Mouse (Mus musculus) cerebellum, adult (tissue): Measurements from ENCODE around the gene Cadps.

Experiments
- ATAC-seq: cut with Nextera tagmentation; 2 replicates; pipeline ENCODE4 v1.9.2; 2017; ENCODE audit warnings: mild to moderate bottlenecking, moderate library complexity, mixed read lengths; ENCODE audit not compliant: insufficient number of reproducible peaks, low FRiP score, low TSS enrichment

Gene Cadps

GRCm38 (mm10) chr14:12404724-12405123 lies 418.2 kb downstream of the Cadps start:
- no peak for ATAC-seq

DNA sequence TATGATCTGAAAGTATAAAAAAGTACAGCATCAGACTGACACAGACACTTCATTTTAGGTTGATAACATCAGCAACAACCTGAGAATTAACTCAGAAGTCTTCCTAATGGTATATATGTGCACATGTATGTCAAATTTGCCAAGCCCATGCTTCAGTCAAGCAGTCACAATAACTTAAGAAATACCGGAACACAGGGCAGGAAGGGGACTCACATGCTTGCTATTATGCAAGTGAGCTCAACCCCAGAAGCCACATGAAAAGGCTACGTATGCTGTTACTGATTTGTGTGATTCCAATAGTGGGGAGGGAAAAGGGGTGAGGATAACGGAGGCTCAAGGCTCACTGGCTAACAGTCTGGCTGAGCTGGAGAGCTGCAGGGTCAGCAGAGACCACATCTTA lies 418.8 kb downstream of the Cadps start:
- ATAC-seq = no peak

GRCm38 (mm10) chr14:12400116-12400515 lies 422.8 kb downstream of the Cadps start:
- no peak for ATAC-seq

DNA sequence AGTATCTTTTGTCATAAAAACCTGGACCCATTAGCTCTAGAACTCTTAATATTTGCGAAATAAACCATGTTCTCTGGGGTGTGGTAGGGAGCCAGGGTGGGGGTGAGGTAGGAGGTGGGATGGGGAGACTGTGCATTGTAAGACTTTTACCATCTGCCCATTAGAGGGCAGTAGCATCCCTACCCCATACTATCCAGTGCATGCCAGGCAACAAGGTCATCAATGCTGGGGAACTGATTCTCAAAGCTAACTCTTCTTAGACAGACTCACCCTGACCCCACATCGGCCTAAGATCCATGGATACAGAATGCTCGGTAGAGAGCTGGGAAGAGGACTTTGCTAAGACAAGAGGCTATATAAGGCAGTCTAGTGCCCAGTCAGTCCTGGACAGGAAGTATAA lies 425.3 kb downstream of the Cadps start:
- ATAC-seq = no peak

- ATAC-seq = no peak
These were observed 428.6 kb downstream of the Cadps start for GRCm38 (mm10) chr14:12394318-12394717.

- ATAC-seq = peak; percentile 67
These were observed 429.5 kb downstream of the Cadps start for GRCm38 (mm10) chr14:12393271-12393861.

- ATAC-seq = no peak
These were observed 431.7 kb downstream of the Cadps start for GRCm38 (mm10) chr14:12391167-12391566.

DNA sequence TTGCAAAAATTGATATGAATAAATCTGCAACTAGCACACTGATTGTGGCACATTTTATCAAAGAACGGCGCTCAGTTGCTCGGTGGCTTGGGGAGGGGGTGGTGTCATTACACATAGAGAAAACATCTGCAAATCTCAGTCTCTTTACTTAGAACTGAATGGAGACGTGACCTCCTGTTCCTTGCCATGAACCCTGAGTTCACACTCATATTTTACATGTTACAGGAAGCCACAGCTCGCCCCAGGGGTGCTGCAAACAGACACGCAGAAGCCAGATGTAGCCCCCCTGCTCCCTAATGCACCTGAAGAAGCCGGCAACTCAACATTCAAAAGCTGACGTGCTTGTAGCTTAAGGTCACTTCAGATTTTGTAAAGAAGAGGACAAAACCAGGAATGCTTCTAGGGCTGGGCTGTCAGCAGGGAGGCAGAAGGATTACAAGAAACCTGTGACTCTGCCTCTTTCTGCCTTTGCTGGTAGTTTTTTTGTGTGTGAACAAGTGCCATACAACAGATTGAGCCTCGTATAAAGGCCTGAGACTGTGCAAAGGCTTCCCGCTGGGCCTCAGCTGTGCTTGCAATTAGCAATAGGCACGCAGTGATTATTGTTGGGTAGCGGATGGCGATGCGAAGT lies 434.0 kb downstream of the Cadps start:
- ATAC-seq = peak; percentile 77

GRCm38 (mm10) chr14:12388192-12388795 lies 434.6 kb downstream of the Cadps start:
- ATAC-seq = no peak

GRCm38 (mm10) chr14:12387176-12387575 lies 435.7 kb downstream of the Cadps start:
- no peak for ATAC-seq

DNA sequence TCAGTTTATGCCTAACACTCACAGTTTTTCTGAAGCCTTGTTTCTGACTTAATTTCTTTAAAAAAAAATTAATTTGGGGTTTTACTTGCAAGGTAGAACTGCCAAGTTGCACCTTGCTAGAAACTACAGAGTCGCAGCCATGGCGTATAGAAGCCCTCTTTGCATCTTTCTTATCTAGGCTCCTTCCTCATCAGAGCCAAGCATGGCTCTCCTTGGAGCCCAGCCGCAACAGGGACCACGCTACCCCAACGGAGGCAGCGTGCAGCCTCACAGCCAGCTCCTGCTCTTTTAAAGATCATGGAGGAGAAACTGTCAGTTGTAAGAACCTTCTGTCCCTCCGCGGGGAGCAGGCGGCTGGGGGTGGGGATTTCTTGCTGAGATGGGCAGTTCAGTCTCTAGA lies 445.0 kb downstream of the Cadps start:
- no peak for ATAC-seq

- no peak for ATAC-seq
These were observed 445.6 kb downstream of the Cadps start for GRCm38 (mm10) chr14:12377289-12377688.

GRCm38 (mm10) chr14:12375451-12375850 lies 447.4 kb downstream of the Cadps start:
- no peak for ATAC-seq

- no peak for ATAC-seq
These were observed 472.5 kb downstream of the Cadps start for GRCm38 (mm10) chr14:12350271-12350916.

GRCm38 (mm10) chr14:12349334-12350090 lies 473.4 kb downstream of the Cadps start:
- ATAC-seq = no peak

DNA sequence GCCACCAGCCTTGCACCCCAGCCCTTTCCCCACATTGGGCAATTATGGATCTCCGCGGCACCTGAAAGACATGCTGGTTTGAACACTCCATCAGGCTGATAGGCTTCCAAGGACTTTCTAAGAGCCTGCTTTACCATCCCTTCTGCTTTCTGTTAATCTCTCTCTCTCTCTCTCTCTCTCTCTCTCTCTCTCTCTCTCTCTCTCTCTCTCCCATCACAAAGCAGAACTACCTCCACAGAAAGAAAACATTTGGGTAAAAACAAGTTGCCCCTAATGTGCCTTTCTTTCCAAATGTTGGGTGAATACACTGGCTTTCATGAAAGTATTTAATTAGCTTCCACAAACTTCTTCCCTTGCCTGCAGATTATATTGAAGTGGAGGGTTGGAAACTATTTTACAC lies 474.8 kb downstream of the Cadps start, which contains the start of gene Fezf2:
Gene Fezf2, minus strand, starts transcription at position 101 of the 400 bp plus-strand sequence.
- ATAC-seq = no peak

DNA sequence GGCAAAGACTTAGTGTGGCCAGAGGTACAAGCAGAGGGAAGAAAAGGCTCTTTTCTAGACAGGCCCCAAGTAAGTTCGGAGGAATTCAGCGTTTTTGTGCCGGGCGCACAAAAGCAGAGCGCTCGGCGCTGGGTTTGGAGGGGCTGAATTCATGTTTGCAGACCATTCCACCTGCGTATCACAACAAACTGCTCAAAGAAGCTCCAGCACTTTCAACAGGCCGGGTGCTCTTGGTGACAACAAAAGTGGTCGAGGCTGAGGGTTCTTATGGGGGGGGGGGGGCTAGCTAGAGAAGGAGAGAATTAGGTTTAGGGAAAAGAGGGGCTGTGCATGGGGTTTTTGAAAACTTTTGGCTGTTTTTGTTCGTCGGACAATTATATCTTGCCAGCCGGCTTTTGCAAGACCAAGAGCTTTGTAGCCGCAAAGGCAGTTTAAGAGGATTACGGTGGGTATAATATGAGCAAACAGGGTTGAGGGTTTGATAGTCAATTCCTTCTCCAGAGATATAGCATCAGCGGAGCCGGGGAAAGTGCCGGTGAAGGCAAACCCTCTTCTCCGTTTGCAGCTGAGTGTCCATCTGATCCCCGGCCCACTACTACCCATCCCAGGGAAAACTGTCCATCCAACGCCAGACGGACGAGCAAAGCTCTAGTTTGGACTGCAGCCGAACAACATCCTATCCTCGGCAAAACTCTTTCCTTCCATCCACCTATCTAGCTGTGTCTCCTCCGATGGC lies 475.8 kb downstream of the Cadps start:
- no peak for ATAC-seq

DNA sequence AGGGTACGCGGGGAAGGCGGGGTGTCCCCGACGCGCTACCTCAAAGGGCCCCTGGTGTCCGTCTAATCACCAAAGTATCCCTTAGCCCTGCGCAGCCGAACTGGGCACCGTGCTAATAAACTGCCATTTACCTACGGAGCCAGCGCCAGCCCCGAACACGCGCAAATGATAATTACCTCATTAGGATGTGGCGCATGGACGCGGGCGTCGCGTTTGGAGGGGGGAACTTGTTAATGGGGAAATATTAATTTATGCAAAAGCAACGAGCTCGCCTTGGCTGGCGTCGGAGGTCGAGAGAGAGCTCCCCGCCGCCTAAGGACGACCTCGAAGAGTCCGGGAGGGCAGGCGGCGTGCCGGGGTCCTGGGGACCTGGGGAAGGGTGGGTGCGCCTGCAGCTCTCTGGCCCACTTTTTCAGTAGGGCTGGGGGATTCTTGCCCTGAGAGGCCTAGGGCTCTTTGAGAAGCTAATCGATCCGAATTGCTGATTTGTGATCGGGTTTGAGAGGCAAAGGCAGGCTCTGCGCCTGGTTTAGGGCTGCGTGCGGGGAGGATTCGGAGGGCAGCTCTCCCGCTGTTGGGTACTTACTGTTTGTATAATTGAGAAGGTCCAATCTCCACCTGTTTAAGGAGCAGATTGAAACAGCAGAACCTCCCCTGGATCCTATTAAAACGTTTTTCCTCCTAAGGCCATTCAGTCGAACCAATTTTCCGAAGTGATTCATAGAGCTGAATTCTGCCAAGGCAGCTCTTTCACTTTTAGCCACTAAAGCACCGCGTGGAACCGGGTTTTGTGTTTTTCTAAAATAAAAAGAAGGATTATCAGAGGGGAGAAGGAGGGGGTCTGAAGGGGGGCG lies 476.6 kb downstream of the Cadps start:
- ATAC-seq = no peak
